Mouse (Mus musculus): ENCODE data around the gene Pdcl3.
"Not testable (repeated sequence)": the region's sequence is repeated elsewhere in the genome, so short reads cannot be mapped to it uniquely, and the experiment has no call there.

Pdcl3 gene

GRCm38 (mm10) chr1:39025142-39025541, 39.7 kb downstream of the Pdcl3 start:
- no peak for DNase-seq (ENCODE audit: low read depth, low spot score)

GRCm38 (mm10) chr1:39025840-39026239, 40.4 kb downstream of the Pdcl3 start:
- no peak for DNase-seq (ENCODE audit: low read depth, low spot score)

GRCm38 (mm10) chr1:39029176-39029575, 43.8 kb downstream of the Pdcl3 start:
- DNase-seq (ENCODE audit: low read depth, low spot score): no peak

DNA sequence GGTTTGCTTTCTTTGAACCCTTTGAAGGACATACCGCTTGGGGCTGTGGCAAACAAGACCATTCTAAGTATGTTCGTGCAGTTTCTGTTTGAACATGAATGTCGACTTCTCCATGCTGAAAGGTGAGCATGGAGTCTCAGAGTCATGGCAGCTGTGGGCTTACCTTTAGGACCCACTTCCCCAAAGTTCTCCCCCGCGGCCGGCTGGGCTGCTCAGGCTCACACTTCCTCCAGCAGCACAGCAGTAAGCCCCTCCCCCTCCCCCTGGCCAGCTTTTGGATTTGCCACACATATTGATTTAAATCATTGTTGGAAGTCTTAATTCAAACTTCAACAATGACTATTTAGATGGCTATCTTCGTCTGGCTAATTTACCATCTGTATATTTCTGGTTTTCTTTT, 44.7 kb downstream of the Pdcl3 start:
- DNase-seq (ENCODE audit: low read depth, low spot score): no peak

GRCm38 (mm10) chr1:39035817-39036216, 50.4 kb downstream of the Pdcl3 start:
- DNase-seq (ENCODE audit: low read depth, low spot score): no peak

DNA sequence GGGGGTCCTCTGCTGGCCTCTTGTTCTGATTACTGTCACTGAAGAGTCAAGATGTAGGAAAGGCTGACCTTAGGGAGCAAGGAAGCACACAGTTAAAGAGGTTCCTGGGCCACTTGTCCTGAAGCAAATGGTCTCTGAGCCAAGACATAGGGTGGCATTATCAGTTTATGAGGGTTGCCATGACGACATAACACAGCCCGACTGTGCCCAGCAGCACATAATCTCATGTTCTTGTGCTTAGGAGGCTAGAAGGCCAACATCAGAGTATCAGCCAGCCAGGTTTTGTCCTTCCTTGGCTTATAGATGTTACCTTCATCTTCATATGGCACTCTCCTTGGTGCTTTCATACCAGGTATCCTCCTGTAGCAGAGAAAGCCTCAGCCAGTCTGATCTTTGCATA, 56.8 kb downstream of the Pdcl3 start:
- DNase-seq (ENCODE audit: low read depth, low spot score): no peak

GRCm38 (mm10) chr1:39044442-39044841, 59.0 kb downstream of the Pdcl3 start:
- not testable (repeated sequence) for DNase-seq (ENCODE audit: low read depth, low spot score)

- no peak for DNase-seq (ENCODE audit: low read depth, low spot score)
Measured at GRCm38 (mm10) chr1:39046689-39047088, 61.3 kb downstream of the Pdcl3 start.
